Mouse (Mus musculus): ENCODE measurements around the gene Sgsm1.

DNA sequence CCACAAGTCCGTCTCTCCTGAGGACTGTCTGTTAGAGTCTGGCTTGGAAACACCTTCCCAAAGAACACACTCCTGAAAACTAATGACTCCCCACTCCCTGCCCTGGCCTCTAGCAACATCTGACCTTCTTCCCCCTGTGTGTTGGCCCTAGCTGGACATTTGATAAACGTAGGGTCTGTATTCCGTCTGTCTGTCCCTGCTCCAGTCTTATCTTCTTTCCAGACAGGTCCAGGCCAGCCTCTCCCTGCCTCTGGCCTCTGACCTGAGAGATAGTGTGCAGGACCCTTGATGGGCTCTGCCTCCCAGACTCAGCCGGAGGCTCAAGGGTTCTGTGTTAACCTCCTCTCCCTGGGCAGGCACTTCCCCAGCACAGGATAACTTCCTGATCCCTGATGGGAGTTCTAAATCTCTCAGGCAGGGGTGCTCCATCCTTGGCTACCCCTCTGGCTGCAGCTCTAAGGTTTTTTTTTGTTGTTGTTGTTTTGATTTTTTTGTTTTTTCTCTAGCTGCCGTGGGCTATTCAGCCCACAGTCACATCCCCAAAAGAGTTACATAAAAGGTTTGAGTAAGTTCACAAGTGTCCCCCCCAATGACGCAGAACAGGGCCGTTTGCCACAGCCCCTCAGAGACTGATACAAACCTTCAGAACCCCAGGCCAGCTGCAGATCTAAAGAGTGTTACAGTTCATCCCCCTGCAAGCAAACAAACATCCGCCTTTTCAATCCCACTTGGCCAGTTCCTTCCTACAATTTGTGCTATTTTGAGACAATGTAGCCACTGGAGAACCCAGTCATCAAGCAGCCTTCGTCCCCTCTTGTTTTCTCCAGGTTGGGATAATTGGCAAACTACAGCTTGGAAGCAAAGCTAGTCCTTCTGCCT is 113.4 kb downstream of the Sgsm1 start:
- TF ChIP-seq CTCF (IDR thresholded peaks at IDR 0.05; ENCODE audit: low read depth), result no peak
- TF ChIP-seq EP300 (IDR thresholded peaks at IDR 0.05; ENCODE audit: low read depth), result 0 out of 2 replicates have a peak, but pooled peaks have one; percentile 45
